Mouse (Mus musculus) olfactory bulb, adult 2 months (tissue): Measurements from ENCODE around the gene Tgif2.

Experiments used
- CTCF ChIP-seq: fragments of 200-500 bp; IDR thresholded peaks from 2 replicates; pipeline ENCODE4 v1.5.1; 2012; ENCODE audit warnings: low read depth, mild to moderate bottlenecking, low read length, moderate library complexity; ENCODE audit not compliant: insufficient read depth
- POLR2A ChIP-seq: fragments of 200-500 bp; IDR thresholded peaks from 2 replicates; pipeline ENCODE4 v1.6.1; 2012; ENCODE audit warnings: mild to moderate bottlenecking, low read depth, low read length, moderate library complexity; ENCODE audit not compliant: insufficient read depth

GRCm38 (mm10) chr2:156870519-156870918 is 30.7 kb downstream of the Tgif2 start:
- TF ChIP-seq CTCF (no peak), POLR2A (no peak)
